Mouse (Mus musculus) myocyte (in vitro differentiated cells): ENCODE data around the gene Rasip1. TPM values are rescaled to one million over a fixed set of nuclear protein-coding genes. Genes with fewer than 3 reads are reported as not detected.

Source experiments
- H3K27me3 ChIP-seq: one replicate; pipeline ENCODE4 v1.6.1; 2011; ENCODE audit not compliant: control insufficient read depth, insufficient read depth, insufficient read length
- H3K36me3 ChIP-seq: one replicate; pipeline ENCODE4 v1.6.1; 2011; ENCODE audit not compliant: control insufficient read depth, insufficient read depth
- H3K4me2 ChIP-seq: one replicate; pipeline ENCODE4 v1.6.1; 2011; ENCODE audit warnings: low read depth, control low read depth
- H3K4me3 ChIP-seq: one replicate; pipeline ENCODE4 v1.5.1; 2011; ENCODE audit warnings: mild to moderate bottlenecking, control low read depth, moderate library complexity
- H3K79me2 ChIP-seq: one replicate; pipeline ENCODE4 v1.6.1; 2011; ENCODE audit not compliant: control insufficient read depth, insufficient read depth
- H3ac ChIP-seq: one replicate; pipeline ENCODE4 v1.6.1; 2011; ENCODE audit not compliant: control insufficient read depth, insufficient read length
- CEBPB ChIP-seq: IDR thresholded peaks from 2 replicates; pipeline ENCODE4 v1.6.1; 2011; ENCODE audit warnings: mild to moderate bottlenecking, moderate library complexity; ENCODE audit not compliant: poor library complexity, insufficient read depth, severe bottlenecking
- E2F4 ChIP-seq: IDR thresholded peaks from one replicate; pipeline ENCODE4 v1.6.1; 2011; ENCODE audit warnings: mild to moderate bottlenecking, control low read depth, moderate library complexity; ENCODE audit not compliant: insufficient read depth
- MAX ChIP-seq: IDR thresholded peaks from one replicate; pipeline ENCODE4 v1.6.1; 2011; ENCODE audit warnings: low read depth, mild to moderate bottlenecking, control low read depth
- MYOD1 ChIP-seq, 3 experiments: IDR thresholded peaks; one replicate each; pipeline ENCODE4 v1.6.1; 2011; ENCODE audit warnings: control low read depth in 2 of 3, low read depth in 2 of 3, mild to moderate bottlenecking in 2 of 3, moderate library complexity in 1 of 3; ENCODE audit not compliant: insufficient read length in 2 of 3, control insufficient read depth in 1 of 3
- MYOG ChIP-seq, 3 experiments: IDR thresholded peaks; one replicate each; pipeline ENCODE4 v1.6.1; 2011; ENCODE audit warnings: control low read depth in 2 of 3, low read depth in 2 of 3, mild to moderate bottlenecking in 2 of 3; ENCODE audit not compliant: insufficient read length in 2 of 3, control insufficient read depth in 1 of 3, insufficient read depth in 1 of 3
- POLR2A ChIP-seq: IDR thresholded peaks from one replicate; pipeline ENCODE4 v1.6.1; 2011; ENCODE audit warnings: low read depth, mild to moderate bottlenecking, control low read depth, moderate library complexity; ENCODE audit not compliant: insufficient read length
- POLR2AphosphoS2 ChIP-seq: IDR thresholded peaks from one replicate; pipeline ENCODE4 v1.6.1; 2011; ENCODE audit warnings: low read depth, control low read depth; ENCODE audit not compliant: insufficient read length
- REST ChIP-seq: IDR thresholded peaks from one replicate; pipeline ENCODE4 v1.6.1; 2011; ENCODE audit warnings: mild to moderate bottlenecking, control low read depth, moderate library complexity; ENCODE audit not compliant: insufficient read depth, insufficient read length
- SRF ChIP-seq: IDR thresholded peaks from one replicate; pipeline ENCODE4 v1.6.1; 2011; ENCODE audit warnings: low read depth; ENCODE audit not compliant: control insufficient read depth, insufficient read length
- TCF12 ChIP-seq: IDR thresholded peaks from one replicate; pipeline ENCODE4 v1.6.1; 2011; ENCODE audit warnings: mild to moderate bottlenecking, control low read depth; ENCODE audit not compliant: poor library complexity, insufficient read depth, severe bottlenecking
- TCF3 ChIP-seq: IDR thresholded peaks from one replicate; pipeline ENCODE4 v1.6.1; 2011; ENCODE audit warnings: low read depth, control low read depth; ENCODE audit not compliant: insufficient read length
- USF1 ChIP-seq: IDR thresholded peaks from one replicate; pipeline ENCODE4 v1.6.1; 2011; ENCODE audit warnings: low read depth, mild to moderate bottlenecking, control low read depth, moderate library complexity
- polyA plus RNA-seq: library from polyadenylated mRNA; unstranded; fragments of >200 nt; fragmentation: generic; extraction: Trizol; gene quantifications from one replicate; pipeline ENCODE4 v1.2.1, GENCODE M21; 2012; ENCODE audit warnings: missing spikeins

Rasip1 gene
- polyA plus RNA-seq, 1 experiment: 0.40 TPM

DNA sequence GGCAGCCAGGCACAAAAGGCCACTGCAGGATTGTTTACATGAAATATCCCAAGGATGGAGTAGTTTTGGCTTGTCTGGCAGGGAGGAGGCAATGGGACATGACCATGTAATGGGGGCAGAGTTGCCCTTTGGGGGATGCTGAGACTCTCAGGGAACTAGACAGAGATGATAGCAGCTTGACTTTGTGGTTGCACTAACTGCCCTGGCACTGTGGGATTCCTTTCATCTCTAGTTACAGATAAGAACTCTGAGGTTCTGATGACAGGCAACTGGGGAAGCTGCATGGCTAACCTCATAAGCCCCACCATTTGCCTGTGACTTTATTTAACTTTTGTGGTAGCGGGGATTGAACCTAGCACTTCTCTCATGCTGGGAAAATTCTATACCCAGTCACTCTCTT is 31.2 kb upstream of the Rasip1 start:
- Histone ChIP-seq H3K79me2 (no peaks in the 10 kb centered on the region), H3K4me2 (no peak overlapping the region), H3K27me3 (no peaks in the 10 kb centered on the region), H3K36me3 (no peaks in the 10 kb centered on the region), H3ac (no peak overlapping the region), H3K4me3 (no peak overlapping the region)
- TF ChIP-seq USF1: no peak
- TF ChIP-seq MAX: no peak
- TF ChIP-seq POLR2A: no peak
- no peak for TF ChIP-seq MYOD1 (IDR thresholded peaks at IDR 0.05; ENCODE audit: control insufficient read depth in 1 of 3, insufficient read length in 2 of 3, low read depth in 2 of 3)
- TF ChIP-seq MYOG (IDR thresholded peaks at IDR 0.05; ENCODE audit: control insufficient read depth in 1 of 3, insufficient read depth in 1 of 3, insufficient read length in 2 of 3, low read depth in 2 of 3): no peak
- no peak for TF ChIP-seq CEBPB
- no peak for TF ChIP-seq REST

- Histone ChIP-seq H3K4me3 (no peak overlapping the region), H3K27me3 (no peaks in the 10 kb centered on the region), H3K4me2 (no peak overlapping the region), H3ac (no peak overlapping the region), H3K79me2 (no peaks in the 10 kb centered on the region), H3K36me3 (no peaks in the 10 kb centered on the region)
- TF ChIP-seq MYOD1 (IDR thresholded peaks at IDR 0.05; ENCODE audit: control insufficient read depth in 1 of 3, insufficient read length in 2 of 3, low read depth in 2 of 3) (no peak), MYOG (IDR thresholded peaks at IDR 0.05; ENCODE audit: control insufficient read depth in 1 of 3, insufficient read depth in 1 of 3, insufficient read length in 2 of 3, low read depth in 2 of 3) (no peak), CEBPB (no peak), USF1 (no peak), MAX (no peak), POLR2A (no peak), TCF3 (no peak), REST (no peak), TCF12 (no peak), SRF (no peak), POLR2AphosphoS2 (no peak), E2F4 (no peak)
Observed at GRCm38 (mm10) chr7:45597013-45597412, 30.3 kb upstream of the Rasip1 start.

DNA sequence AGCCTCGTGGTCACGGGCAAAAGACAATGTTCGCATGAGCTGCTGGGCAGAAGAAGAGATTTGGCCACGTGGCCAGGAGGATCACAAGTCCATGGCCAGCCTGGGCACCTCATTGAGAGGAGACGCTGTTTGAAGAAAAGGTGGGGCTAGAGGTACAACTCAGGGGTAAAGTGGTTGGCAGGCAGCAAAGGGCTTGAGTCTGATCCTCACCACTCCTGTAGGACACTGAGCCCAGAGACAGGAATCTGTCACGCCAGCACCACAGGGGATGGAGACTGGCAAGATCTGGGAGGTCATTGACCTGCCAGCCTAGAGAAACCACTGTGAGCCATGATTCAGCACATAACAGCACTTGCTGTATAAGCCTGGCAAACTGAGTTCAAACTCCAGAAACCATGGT is 29.8 kb upstream of the Rasip1 start:
- Histone ChIP-seq H3K27me3 (no peaks in the 10 kb centered on the region), H3K4me2 (no peak overlapping the region), H3ac (no peak overlapping the region), H3K4me3 (no peak overlapping the region), H3K36me3 (no peaks in the 10 kb centered on the region), H3K79me2 (no peaks in the 10 kb centered on the region)
- TF ChIP-seq TCF12: no peak
- TF ChIP-seq SRF: no peak
- no peak for TF ChIP-seq MYOG (IDR thresholded peaks at IDR 0.05; ENCODE audit: control insufficient read depth in 1 of 3, insufficient read depth in 1 of 3, insufficient read length in 2 of 3, low read depth in 2 of 3)
- no peak for TF ChIP-seq MAX
- no peak for TF ChIP-seq REST
- TF ChIP-seq TCF3: no peak
- TF ChIP-seq E2F4: no peak
- no peak for TF ChIP-seq USF1
- no peak for TF ChIP-seq POLR2AphosphoS2

DNA sequence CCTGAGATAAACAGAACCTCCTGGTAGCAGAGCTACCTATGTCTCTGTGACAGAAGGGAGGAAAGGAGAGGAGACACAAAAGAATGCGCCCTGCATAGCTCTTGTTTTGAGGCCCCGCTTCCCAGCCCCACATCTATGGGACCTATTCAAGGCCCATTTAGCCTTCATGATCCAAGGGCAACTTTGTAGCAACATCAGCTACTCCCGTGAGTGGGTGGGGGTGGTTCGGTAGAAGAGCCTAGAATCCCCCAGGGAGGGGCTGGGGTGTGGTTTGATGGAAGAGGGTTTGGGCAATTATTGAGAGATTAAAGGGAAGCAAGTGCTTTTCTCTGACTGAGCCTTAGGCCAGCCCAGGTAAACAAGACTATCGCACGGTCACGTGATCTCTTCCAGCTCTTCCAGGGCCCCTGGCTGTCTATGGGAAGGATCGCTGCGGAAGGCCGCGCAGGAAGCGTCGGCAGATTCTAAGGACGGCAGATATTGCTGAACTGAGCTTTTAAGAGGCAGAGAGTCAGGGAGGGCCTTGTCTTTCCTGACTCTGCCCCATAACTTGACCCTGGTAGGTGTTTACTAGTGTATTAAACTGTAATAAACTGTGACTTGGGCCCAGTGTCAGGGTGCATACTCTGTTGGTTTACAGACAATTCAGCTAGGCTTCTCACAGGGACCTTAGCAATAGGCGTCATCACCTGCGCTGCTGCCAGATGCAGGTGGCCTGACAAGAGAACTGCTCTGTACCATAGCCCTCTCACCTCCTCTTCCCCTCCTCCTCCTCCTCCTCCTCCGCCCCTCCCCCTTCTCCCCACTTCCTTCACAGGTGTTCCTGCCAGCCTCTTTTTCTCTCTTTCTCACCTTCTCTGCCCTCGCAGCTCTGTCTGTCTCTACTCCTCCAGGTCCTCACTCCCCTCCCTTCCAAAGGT is 28.1 kb upstream of the Rasip1 start:
- no peaks in the 10 kb centered on the region for H3K79me2 ChIP-seq
- H3K4me2 ChIP-seq: no peak overlapping the region
- TF ChIP-seq MYOD1 (IDR thresholded peaks at IDR 0.05; ENCODE audit: control insufficient read depth in 1 of 3, insufficient read length in 2 of 3, low read depth in 2 of 3): no peak
- no peak for TF ChIP-seq CEBPB
- no peaks in the 10 kb centered on the region for H3K36me3 ChIP-seq
- no peaks in the 10 kb centered on the region for H3K27me3 ChIP-seq
- no peak overlapping the region for H3ac ChIP-seq
- H3K4me3 ChIP-seq: no peak overlapping the region

DNA sequence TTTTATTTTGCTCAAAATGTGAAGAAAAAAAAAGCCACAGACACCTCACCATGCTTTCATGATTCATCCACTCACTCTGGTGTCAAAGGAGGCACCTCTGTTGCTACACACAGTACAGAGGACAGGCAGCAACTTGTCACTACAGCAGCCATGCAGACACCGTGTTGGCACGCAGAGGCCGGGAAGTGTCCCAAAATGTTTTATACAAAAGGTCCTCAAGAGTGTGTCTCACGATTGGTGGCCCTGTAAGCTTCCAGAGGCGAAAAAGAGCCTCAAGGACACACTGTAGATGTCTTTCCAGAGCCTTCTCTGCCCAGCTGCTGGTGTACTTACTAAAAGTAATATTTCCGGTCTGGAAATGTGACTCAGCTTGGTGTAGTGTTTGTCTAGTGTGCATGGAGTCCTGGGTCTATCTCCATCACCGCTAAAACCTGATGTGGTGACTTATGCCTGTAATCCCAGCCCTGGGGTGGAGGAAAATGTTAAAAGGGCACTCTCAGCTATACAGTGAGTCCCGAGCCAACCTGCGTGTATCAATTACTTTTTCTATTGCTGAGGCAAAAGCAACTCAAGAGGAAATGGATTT is 21.5 kb upstream of the Rasip1 start:
- Histone ChIP-seq H3K4me3 (no peak overlapping the region), H3K36me3 (no peaks in the 10 kb centered on the region), H3K79me2 (no peaks in the 10 kb centered on the region), H3K4me2 (no peak overlapping the region), H3ac (no peak overlapping the region), H3K27me3 (no peaks in the 10 kb centered on the region)
- TF ChIP-seq POLR2A (no peak), TCF12 (no peak)
